Mouse (Mus musculus): ENCODE data around the gene Ctsq. TPM values are rescaled to one million over a fixed set of nuclear protein-coding genes. Genes with fewer than 3 reads are reported as not detected.

The Ctsq gene
- polyA plus RNA-seq (2014; fragmentation: Illumina TruSeq; extraction: RNeasy Lipid Tissue Mini Kit (QIAGEN cat#74804); ENCODE audit: low read depth, low replicate concordance) = not detected

GRCm38 (mm10) chr13:61040531-61040930 lies at the start of gene Ctsq:
Gene Ctsq (minus strand): TSS chr13:61040631.

GRCm38 (mm10) chr13:61005859-61006258 lies 34.6 kb downstream of the Ctsq start, which contains the start of gene Ctsj:
Gene Ctsj (minus strand): TSS chr13:61005959.

Other genes starting within 250 kb of the Ctsq start
- not detected for gene Ctsll3, start 237.8 kb downstream of the Ctsq start, polyA plus RNA-seq (2014; fragmentation: Illumina TruSeq; extraction: RNeasy Lipid Tissue Mini Kit (QIAGEN cat#74804); ENCODE audit: low read depth, low replicate concordance)
- 64.6 TPM for gene 4930486L24Rik, start 176.2 kb downstream of the Ctsq start, polyA plus RNA-seq (2014; fragmentation: Illumina TruSeq; extraction: RNeasy Lipid Tissue Mini Kit (QIAGEN cat#74804); ENCODE audit: low read depth, low replicate concordance)
- 0.99 TPM for gene Gm49392, start 143.7 kb downstream of the Ctsq start, polyA plus RNA-seq (2014; fragmentation: Illumina TruSeq; extraction: RNeasy Lipid Tissue Mini Kit (QIAGEN cat#74804); ENCODE audit: low read depth, low replicate concordance)
- 6.6 TPM for gene Ctla2b, start 143.2 kb downstream of the Ctsq start, polyA plus RNA-seq (2014; fragmentation: Illumina TruSeq; extraction: RNeasy Lipid Tissue Mini Kit (QIAGEN cat#74804); ENCODE audit: low read depth, low replicate concordance)
- not detected for gene Tpbpb, start 135.8 kb downstream of the Ctsq start, polyA plus RNA-seq (2014; fragmentation: Illumina TruSeq; extraction: RNeasy Lipid Tissue Mini Kit (QIAGEN cat#74804); ENCODE audit: low read depth, low replicate concordance)
- 295 TPM for gene Gm49393, start 105.0 kb downstream of the Ctsq start, polyA plus RNA-seq (2014; fragmentation: Illumina TruSeq; extraction: RNeasy Lipid Tissue Mini Kit (QIAGEN cat#74804); ENCODE audit: low read depth, low replicate concordance)
- 13.1 TPM for gene Gm49391, start 104.1 kb downstream of the Ctsq start, polyA plus RNA-seq (2014; fragmentation: Illumina TruSeq; extraction: RNeasy Lipid Tissue Mini Kit (QIAGEN cat#74804); ENCODE audit: low read depth, low replicate concordance)
- 52.9 TPM for gene Ctla2a, start 104.0 kb downstream of the Ctsq start, polyA plus RNA-seq (2014; fragmentation: Illumina TruSeq; extraction: RNeasy Lipid Tissue Mini Kit (QIAGEN cat#74804); ENCODE audit: low read depth, low replicate concordance)
- gene Tpbpa, start 98.6 kb downstream of the Ctsq start, polyA plus RNA-seq (2014; fragmentation: Illumina TruSeq; extraction: RNeasy Lipid Tissue Mini Kit (QIAGEN cat#74804); ENCODE audit: low read depth, low replicate concordance) = not detected
- gene Ctsj, start 34.7 kb downstream of the Ctsq start, polyA plus RNA-seq (2014; fragmentation: Illumina TruSeq; extraction: RNeasy Lipid Tissue Mini Kit (QIAGEN cat#74804); ENCODE audit: low read depth, low replicate concordance) = not detected
- not detected for gene Ctsr, start 123.6 kb upstream of the Ctsq start, polyA plus RNA-seq (2014; fragmentation: Illumina TruSeq; extraction: RNeasy Lipid Tissue Mini Kit (QIAGEN cat#74804); ENCODE audit: low read depth, low replicate concordance)
- not detected for gene Cts6, start 162.8 kb upstream of the Ctsq start, polyA plus RNA-seq (2014; fragmentation: Illumina TruSeq; extraction: RNeasy Lipid Tissue Mini Kit (QIAGEN cat#74804); ENCODE audit: low read depth, low replicate concordance)
- not detected for gene Cts8, start 214.7 kb upstream of the Ctsq start, polyA plus RNA-seq (2014; fragmentation: Illumina TruSeq; extraction: RNeasy Lipid Tissue Mini Kit (QIAGEN cat#74804); ENCODE audit: low read depth, low replicate concordance)
- not detected for gene Gm49398, start 248.2 kb upstream of the Ctsq start, polyA plus RNA-seq (2014; fragmentation: Illumina TruSeq; extraction: RNeasy Lipid Tissue Mini Kit (QIAGEN cat#74804); ENCODE audit: low read depth, low replicate concordance)

All from adrenal gland, adult 10 weeks (tissue).